Mouse (Mus musculus): ENCODE measurements at regions not wholly inside any gene's neighbourhood (a gene's known extent, or its start where the extent isn't known, plus 50 kb on each side); places are given as distances from the start of the nearest gene placed in this dataset.

- DNase-seq = no peak
Measured at GRCm38 (mm10) chr14:79929451-79929850, 54.4 kb upstream of the Olfm4 start.

GRCm38 (mm10) chr14:79927161-79927560 lies 56.7 kb upstream of the Olfm4 start:
- no peak for DNase-seq

- no peak for DNase-seq
Measured at GRCm38 (mm10) chr14:79916960-79917848, 66.7 kb upstream of the Olfm4 start.

- DNase-seq = no peak
Measured at GRCm38 (mm10) chr14:79914966-79915365, 68.9 kb upstream of the Olfm4 start.

GRCm38 (mm10) chr14:79913315-79913714 lies 70.6 kb upstream of the Olfm4 start:
- DNase-seq = no peak

GRCm38 (mm10) chr14:79912610-79913009 lies 71.3 kb upstream of the Olfm4 start:
- DNase-seq = peak; percentile 7

GRCm38 (mm10) chr14:79907761-79908160 lies 76.1 kb upstream of the Olfm4 start:
- DNase-seq = no peak

- DNase-seq = no peak
Measured at GRCm38 (mm10) chr14:79905574-79905973, 78.3 kb upstream of the Olfm4 start.

- DNase-seq = no peak
Measured at GRCm38 (mm10) chr14:79902355-79902754, 81.5 kb upstream of the Olfm4 start.

- no peak for DNase-seq
Measured at GRCm38 (mm10) chr14:79898240-79898639, 85.6 kb upstream of the Olfm4 start.

- no peak for DNase-seq
Measured at GRCm38 (mm10) chr14:79893241-79893640, 90.6 kb upstream of the Olfm4 start.

- DNase-seq = no peak
Measured at GRCm38 (mm10) chr14:79890682-79891081, 93.2 kb upstream of the Olfm4 start.

- no peak for DNase-seq
Measured at GRCm38 (mm10) chr14:79890280-79890679, 93.6 kb upstream of the Olfm4 start.

- DNase-seq = no peak
Measured at GRCm38 (mm10) chr14:79883487-79883886, 100.4 kb upstream of the Olfm4 start.

GRCm38 (mm10) chr14:79881726-79882125 lies 102.2 kb upstream of the Olfm4 start:
- no peak for DNase-seq

- no peak for DNase-seq
Measured at GRCm38 (mm10) chr14:79880065-79880755, 103.7 kb upstream of the Olfm4 start.

GRCm38 (mm10) chr14:79879333-79880035 lies 104.4 kb upstream of the Olfm4 start:
- no peak for DNase-seq

GRCm38 (mm10) chr14:79878285-79879019 lies 105.4 kb upstream of the Olfm4 start:
- DNase-seq = no peak

GRCm38 (mm10) chr14:79873062-79873461 lies 102.0 kb upstream of the Pcdh8 start:
- DNase-seq = no peak

- DNase-seq = no peak
Measured at GRCm38 (mm10) chr14:79872430-79872829, 101.3 kb upstream of the Pcdh8 start.

GRCm38 (mm10) chr14:79869325-79869724 lies 98.2 kb upstream of the Pcdh8 start:
- DNase-seq = no peak

GRCm38 (mm10) chr14:79856245-79856644 lies 85.1 kb upstream of the Pcdh8 start:
- no peak for DNase-seq

GRCm38 (mm10) chr14:79854216-79854615 lies 83.1 kb upstream of the Pcdh8 start:
- no peak for DNase-seq
